Mouse (Mus musculus) olfactory bulb, adult 2 months (tissue): ENCODE data around the gene Prune2. TPM values are rescaled to one million over a fixed set of nuclear protein-coding genes. Genes with fewer than 3 reads are reported as not detected.

ENCODE experiments used
- H3K27ac ChIP-seq: fragments of 200-500 bp; 2 replicates; pipeline ENCODE4 v1.5.1; 2012; ENCODE audit warnings: low read depth, low read length; ENCODE audit not compliant: insufficient read depth
- H3K4me1 ChIP-seq: fragments of 200-500 bp; 2 replicates; pipeline ENCODE4 v1.6.1; 2012; ENCODE audit warnings: low read length; ENCODE audit not compliant: control insufficient read depth, insufficient read depth
- H3K4me3 ChIP-seq: fragments of 200-500 bp; 2 replicates; pipeline ENCODE4 v1.5.1; 2012; ENCODE audit warnings: mild to moderate bottlenecking, low read depth, low read length, moderate library complexity; ENCODE audit not compliant: insufficient read depth
- CTCF ChIP-seq: fragments of 200-500 bp; IDR thresholded peaks from 2 replicates; pipeline ENCODE4 v1.5.1; 2012; ENCODE audit warnings: low read depth, mild to moderate bottlenecking, low read length, moderate library complexity; ENCODE audit not compliant: insufficient read depth
- POLR2A ChIP-seq: fragments of 200-500 bp; IDR thresholded peaks from 2 replicates; pipeline ENCODE4 v1.6.1; 2012; ENCODE audit warnings: mild to moderate bottlenecking, low read depth, low read length, moderate library complexity; ENCODE audit not compliant: insufficient read depth
- WGBS: fragments of 180-500 bp; shearing (Covaris S2); methylation state at CpG from one replicate; pipeline ENCODE4 v1.1.7; 2018; 5-methylcytosine and 5-hydroxymethylcytosine counted together
- polyA plus RNA-seq: library from polyadenylated mRNA; stranded (reverse); fragments of >200 nt; gene quantifications from 2 replicates; pipeline ENCODE4 v1.2.4, GENCODE M21; 2012; ENCODE audit warnings: low replicate concordance; ENCODE audit not compliant: missing spikeins, insufficient read depth, insufficient read length

Prune2 gene
- polyA plus RNA-seq, 1 experiment: 202 TPM

- Histone ChIP-seq H3K4me3 (no peak overlapping the region), H3K27ac (no peak overlapping the region), H3K4me1 (no peaks in the 10 kb centered on the region)
- TF ChIP-seq POLR2A (no peak), CTCF (no peak)
- 2% methylated on average over 3 of the region's 3 CpGs for WGBS
Measured at GRCm38 (mm10) chr19:17030276-17030675, 74.4 kb downstream of the Prune2 start.

GRCm38 (mm10) chr19:17032314-17032713 lies 76.4 kb downstream of the Prune2 start:
- WGBS: 80% methylated on average over 3 of the region's 3 CpGs
- no peak overlapping the region for H3K4me3 ChIP-seq
- TF ChIP-seq POLR2A: no peak
- no peak for TF ChIP-seq CTCF
- H3K27ac ChIP-seq: no peak overlapping the region
- no peaks in the 10 kb centered on the region for H3K4me1 ChIP-seq

DNA sequence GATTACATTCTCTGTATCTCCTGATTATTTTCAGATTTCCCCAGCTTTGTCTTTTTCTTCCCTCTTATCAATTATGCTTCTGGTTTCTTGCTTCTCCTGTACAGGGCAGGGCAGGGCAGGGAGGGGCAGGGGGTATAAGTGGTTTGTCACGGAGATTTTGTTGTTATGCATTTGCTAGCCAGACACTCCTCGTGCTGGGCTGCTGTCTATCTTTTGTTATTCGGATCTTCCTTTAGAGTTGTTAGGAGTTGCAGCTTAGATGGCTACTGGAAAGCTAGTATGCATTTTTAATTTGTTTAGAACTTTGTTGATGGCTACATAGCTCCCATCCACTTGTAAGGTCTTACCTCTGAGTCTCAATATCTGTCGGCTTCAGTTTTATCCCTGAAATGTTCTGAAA lies 91.0 kb downstream of the Prune2 start:
- Histone ChIP-seq H3K4me1 (no peaks in the 10 kb centered on the region), H3K27ac (no peak overlapping the region), H3K4me3 (no peak overlapping the region)
- WGBS: 84% methylated on average over 4 of the region's 4 CpGs
- TF ChIP-seq CTCF: no peak
- no peak for TF ChIP-seq POLR2A

DNA sequence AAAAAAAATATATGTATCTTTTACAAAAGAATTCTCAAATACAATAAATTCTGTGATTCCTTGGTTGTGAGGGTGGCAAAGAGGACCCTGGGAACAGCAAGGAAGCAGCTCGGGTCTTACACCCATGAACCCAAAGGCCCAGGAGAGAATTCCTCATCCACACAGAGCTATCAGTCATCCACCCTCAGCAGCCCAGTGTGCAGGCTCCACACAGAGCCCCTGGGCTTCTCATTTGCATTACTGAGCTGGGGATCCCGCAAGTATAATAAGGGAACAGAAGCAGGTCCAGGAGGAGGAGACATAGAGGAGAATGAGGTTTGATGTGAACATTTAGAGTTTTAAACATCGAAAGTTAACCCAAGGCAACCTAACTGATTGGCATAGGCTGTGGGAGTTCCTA lies 100.0 kb downstream of the Prune2 start:
- TF ChIP-seq POLR2A (no peak), CTCF (no peak)
- WGBS: 55% methylated on average over 3 of the region's 3 CpGs
- no peak overlapping the region for H3K4me3 ChIP-seq
- no peak overlapping the region for H3K27ac ChIP-seq
- peaks cover 2% of the 10 kb centered on the region; the same call in 1 of the 2 replicates for H3K4me1 ChIP-seq

- TF ChIP-seq POLR2A (no peak), CTCF (no peak)
- WGBS: 83% methylated on average over 5 of the region's 5 CpGs
Measured at GRCm38 (mm10) chr19:17060106-17060505, 104.2 kb downstream of the Prune2 start.

DNA sequence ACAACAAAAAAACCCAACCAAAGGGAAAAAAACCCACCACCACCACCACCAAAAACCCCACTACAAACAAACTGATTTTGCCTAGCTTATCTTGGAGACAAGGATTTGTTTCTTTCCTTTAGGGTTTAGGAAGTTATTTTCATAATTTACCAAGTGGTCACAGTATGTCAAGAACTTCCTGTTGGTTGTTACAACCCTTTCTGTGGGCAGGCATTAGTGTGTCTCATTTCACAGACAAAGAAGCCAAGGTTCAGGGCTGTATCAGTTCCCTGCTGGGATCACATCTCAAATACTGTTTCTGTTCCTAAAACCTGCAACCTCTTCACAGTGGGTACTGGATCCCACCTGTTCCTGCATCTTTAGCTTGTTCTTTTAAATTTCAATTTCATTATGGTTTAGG lies 108.5 kb downstream of the Prune2 start:
- TF ChIP-seq POLR2A: no peak
- no peak for TF ChIP-seq CTCF
- H3K4me3 ChIP-seq: no peak overlapping the region
- no peak overlapping the region for H3K27ac ChIP-seq
- no peaks in the 10 kb centered on the region for H3K4me1 ChIP-seq

More at GRCm38 (mm10) chr19:17060106-17060505, 104.2 kb downstream of the Prune2 start:
- H3K4me3 ChIP-seq: no peak overlapping the region
- H3K27ac ChIP-seq: no peak overlapping the region
- H3K4me1 ChIP-seq: no peaks in the 10 kb centered on the region

DNA sequence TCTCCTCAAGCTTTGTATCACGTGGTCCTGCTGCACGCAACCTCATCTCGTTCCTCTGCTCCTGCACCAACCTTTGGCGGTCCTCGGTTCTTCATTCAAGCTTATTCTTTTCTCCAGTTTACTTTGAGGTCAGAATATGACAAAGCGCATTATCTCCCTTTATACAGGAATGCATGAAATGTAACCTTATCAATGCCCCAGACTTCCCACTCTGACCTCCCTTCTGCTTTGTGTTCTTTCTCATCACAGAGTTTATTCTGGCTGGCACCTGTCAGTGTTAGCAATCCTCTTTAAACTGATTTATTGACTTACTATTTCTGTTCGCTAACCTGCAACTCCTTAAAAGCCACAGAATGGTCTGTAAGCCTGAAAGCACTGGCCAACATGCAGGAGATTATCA lies 113.1 kb downstream of the Prune2 start:
- H3K27ac ChIP-seq: no peak overlapping the region
- H3K4me3 ChIP-seq: no peak overlapping the region
- no peaks in the 10 kb centered on the region for H3K4me1 ChIP-seq
- WGBS: 95% methylated on average over 7 of the region's 7 CpGs
- no peak for TF ChIP-seq CTCF
- no peak for TF ChIP-seq POLR2A

GRCm38 (mm10) chr19:17071205-17071604 lies 115.3 kb downstream of the Prune2 start:
- TF ChIP-seq CTCF (no peak), POLR2A (no peak)
- 83% methylated on average over 5 of the region's 5 CpGs for WGBS
- Histone ChIP-seq H3K4me1 (no peaks in the 10 kb centered on the region), H3K27ac (no peak overlapping the region), H3K4me3 (no peak overlapping the region)

DNA sequence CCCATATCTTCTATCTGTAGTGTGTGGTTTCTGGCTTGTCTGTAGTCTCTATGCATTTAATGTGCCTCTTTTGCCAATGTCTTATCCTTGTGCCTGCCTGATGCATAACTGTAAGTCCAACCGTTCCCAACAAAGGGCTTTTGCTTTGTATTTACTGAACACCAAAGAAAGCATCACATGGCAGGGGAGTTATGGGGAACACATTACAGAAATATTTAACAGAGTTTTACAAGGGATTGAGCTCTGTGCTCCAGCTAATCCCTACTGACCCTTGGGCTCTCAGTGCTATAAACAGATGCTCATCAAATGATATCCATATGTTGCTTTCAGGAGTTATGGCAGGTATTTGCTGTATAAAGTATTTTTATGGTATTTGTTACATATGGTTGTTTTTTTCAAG lies 116.3 kb downstream of the Prune2 start:
- H3K27ac ChIP-seq: no peak overlapping the region
- H3K4me3 ChIP-seq: no peak overlapping the region
- no peaks in the 10 kb centered on the region for H3K4me1 ChIP-seq
- no peak for TF ChIP-seq CTCF
- TF ChIP-seq POLR2A: no peak
- 86% methylated on average over 1 of the region's 1 CpGs for WGBS

DNA sequence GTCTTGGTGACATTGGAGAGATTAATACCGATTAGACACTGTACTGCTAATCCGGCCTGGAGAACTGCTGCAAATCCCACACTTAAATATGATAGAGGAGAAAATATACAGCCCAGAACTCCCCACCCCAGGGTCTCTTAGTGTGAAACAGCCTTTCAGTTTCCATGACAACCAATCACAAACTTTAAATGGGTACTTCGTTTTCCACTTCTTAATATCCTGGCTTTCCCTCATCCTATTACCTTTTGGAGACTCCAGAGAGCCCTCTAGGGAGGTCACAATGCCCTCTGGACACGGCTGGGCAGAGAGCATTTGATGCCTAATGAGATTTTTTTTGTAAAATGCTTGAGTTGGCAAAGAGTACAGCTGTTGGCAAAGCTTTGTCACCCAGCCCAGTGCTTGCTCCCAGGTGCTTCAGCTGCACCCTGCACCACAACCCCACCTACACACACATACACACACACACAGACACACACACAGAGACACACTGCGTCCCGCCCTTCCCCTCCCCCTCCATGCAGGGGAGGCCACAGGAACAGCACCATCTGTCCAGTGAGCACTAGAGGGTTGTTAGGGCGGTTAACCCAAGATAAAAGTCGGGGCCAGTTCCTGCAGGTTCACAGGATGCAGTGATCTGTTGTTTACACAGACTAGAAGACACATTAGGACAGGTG lies 122.9 kb downstream of the Prune2 start:
- TF ChIP-seq POLR2A (no peak), CTCF (no peak)
- no peak overlapping the region for H3K4me3 ChIP-seq
- no peak overlapping the region for H3K27ac ChIP-seq
- WGBS: 53% methylated on average over 8 of the region's 8 CpGs
- no peaks in the 10 kb centered on the region for H3K4me1 ChIP-seq
